Mouse (Mus musculus) c-Kit-negative CD71-positive TER-119-positive erythroid progenitor cells, embryonic 14.5 days (primary cell): ENCODE data around the gene Susd4.

ENCODE experiments used
- DNase-seq: peaks from one replicate; pipeline ENCODE4 v3.0.0-alpha.2; 2013; ENCODE audit warnings: low read depth, low spot score

Susd4 gene

DNA sequence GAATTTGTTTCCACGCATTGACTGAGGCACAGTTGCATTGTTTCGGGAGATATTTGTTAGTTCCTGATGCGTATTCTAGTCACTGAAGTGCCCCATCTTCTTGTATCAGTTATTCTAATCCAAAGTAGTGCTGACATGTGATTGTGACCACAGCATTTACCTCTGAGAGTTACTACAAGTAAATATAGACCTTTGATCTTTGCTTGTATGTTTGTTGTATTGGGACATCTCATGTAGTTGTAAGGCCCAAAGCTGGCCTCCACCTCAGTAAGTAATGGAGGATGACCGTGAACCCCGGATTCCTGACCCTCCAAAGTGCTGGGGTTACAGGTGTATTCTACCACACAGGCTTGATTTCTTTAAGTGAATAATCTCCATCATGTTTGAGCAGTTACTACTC, 152.5 kb downstream of the Susd4 start:
- DNase-seq: no peak

DNA sequence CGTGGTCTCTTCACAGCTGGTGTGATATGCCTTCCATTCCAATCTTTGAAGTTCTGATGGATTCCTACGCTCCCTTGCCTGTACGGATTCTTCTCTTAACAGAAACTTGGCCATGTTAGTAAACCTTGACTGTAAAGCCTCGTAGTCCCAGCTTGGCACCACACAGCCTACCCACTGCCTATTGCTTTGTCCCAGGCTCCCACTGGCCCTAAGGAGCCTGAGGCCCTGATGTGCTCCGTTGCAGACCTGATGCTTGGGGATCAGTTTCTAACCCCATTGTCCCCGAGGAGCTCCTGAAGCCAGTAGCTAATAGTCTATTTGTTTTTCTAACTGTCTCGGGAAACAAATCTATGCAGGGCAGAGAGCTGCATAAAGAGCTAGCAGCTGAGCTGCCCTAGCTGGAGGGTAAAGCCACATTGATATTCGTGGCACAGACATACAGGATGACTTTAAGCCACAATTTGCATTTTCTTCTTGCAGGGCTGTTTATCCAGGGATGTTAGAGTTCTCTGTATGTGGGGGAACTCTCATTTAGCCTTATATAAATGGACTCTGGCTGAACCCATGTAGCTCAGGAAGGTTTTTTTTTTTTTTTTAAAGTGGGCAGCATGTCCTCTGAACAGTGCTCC, 155.2 kb downstream of the Susd4 start:
- DNase-seq: no peak

DNA sequence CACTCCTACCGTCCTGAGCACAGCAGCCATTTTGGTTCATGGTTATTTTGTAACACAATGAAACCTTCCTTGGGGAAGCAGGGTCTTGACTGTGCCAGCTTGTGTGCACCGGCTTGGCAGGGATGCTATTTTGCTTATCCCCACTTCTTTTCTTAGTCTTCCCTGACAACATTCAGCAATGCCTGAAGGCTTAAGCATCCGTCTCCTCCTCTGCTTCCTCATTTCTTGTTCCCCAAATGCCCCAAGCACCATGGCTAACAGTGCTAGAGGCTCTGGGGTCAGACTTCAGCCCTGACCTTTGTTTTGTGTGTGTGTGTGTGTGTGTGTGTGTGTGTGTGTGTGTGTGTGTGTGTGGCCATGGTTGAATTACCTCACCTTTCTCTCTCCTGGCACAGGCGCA, 159.2 kb downstream of the Susd4 start:
- DNase-seq: no peak

DNA sequence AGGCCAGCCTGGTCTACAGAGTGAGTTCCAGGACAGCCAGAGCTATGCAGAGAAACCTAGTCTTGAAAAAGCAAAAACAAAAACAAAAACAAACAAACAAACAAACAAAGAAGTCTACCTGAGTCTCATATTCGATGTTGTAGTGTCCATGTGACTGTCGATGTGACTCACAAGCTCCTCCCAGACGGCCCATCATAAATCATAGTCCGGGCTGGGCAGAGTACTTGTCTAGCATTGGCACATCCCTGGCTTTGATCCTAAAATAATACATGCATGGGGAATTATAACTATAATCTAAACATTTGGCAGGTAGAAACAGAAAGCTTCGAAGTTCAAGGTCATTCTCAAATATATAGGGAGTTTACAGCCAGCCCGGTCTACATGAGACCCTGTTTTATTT, 162.8 kb downstream of the Susd4 start:
- no peak for DNase-seq

DNA sequence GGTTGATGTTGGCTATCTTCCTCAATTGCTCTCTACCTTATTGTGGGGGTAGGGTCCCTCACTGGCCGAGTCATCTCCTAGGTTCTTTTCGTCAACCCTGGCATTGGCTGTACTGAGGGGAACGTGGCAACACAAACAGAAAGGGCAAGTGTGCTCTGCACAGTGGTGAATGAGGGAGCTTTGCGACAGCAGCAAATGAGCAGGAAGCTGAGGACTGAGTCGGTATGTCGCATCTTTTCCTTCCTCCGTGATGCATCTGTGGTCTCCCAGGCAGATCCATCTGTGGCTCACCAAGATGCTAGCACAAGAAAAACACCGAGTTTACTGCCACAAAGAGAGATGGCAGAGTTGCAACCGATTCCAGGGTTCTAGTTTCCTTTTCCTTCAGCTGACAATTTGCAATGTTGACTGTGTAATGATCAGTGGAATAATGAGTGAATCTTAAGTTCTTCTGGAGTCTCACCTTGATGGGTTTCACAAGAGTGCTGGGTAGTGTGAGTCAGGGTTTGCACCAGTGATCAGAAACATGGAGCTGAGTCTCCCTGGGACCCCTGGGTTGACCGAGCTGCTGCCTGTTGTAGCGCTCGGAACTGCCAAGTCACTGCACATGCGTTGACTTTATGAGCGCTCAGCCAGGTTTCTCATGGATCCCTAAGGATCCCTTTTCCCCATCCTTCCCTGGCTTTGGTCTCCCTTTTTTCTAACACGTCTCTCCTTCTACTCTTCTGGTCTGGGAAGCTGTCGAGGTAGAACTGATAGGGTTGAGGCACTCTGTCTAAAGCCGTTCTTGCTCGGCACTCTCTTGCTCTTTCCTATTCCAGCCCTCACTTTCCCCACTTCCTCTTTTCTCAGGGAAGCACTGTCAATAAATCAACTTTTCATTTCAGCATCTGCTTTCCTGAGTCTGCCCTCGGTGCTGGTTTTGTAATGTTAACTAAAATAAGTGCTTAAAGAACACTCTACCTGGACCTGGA, 164.5 kb downstream of the Susd4 start:
- no peak for DNase-seq

DNA sequence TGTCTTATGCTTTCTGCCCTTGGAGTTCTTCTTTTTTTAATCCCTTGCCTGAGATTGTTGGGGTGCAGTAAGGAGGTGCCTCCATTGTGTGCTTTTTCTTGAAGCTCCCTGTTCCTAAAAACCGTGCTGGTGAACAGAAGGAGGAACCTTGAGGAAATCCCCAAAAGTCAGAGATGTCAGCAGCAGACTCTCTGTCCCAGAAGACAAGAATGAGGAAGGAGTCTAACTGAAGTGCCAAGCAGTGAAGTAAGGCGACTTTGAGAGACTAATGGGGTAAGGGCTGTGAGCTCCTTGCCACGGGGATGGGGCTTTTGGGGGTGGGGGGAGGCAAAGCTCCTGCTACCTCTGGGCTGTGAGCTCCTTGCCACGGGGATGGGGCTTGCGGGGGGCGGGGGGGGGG, 171.8 kb downstream of the Susd4 start:
- DNase-seq: no peak

DNA sequence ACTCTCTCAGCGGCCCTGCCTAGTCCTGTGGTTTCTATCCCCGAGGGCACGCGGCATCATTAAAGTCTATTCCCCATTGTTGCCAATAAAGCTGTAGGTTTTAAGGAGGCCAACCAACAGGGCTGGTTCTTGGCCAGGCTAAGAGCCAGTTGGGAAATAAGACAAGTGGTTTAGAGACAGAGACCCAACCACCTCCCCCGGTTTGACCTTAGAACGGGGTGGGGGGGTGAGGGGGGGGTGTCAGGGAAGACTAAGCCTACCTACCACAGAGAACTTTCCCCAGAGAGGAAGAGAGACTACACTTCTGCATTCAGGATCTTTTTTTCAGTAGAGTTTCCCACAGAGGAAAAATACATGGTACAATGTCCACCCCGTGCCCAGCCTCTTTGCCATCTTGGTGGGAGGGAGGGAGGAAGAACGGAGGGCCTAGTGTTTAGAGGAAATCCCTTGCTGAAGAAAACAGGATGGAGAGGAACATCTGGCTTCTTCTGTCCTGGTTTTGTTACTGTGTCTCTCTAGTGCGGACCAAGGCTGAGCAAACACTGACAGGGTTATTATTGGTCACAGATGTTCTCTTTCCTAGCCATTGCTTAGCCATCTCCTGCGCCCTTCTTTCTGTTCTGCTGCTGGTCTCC, 173.9 kb downstream of the Susd4 start:
- DNase-seq: no peak

DNA sequence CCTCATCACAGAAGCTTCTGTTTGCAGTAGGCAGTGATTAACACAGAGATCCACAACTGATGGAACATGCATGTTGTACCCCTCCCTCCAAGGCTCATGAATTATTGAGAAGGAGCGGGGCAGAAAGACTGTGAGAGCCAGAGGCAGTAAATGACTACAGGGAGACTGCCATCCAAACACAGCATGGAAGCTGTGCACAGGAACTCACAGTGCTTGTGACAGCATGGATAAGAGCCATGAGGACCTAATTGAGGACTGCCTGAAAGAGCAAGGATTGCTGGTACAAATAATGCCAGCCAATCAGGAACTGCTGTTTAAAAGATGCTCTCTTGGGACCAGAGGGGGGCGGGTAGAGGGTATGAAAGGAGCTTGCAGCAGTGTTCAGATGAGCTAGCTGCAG, 178.3 kb downstream of the Susd4 start:
- no peak for DNase-seq

DNA sequence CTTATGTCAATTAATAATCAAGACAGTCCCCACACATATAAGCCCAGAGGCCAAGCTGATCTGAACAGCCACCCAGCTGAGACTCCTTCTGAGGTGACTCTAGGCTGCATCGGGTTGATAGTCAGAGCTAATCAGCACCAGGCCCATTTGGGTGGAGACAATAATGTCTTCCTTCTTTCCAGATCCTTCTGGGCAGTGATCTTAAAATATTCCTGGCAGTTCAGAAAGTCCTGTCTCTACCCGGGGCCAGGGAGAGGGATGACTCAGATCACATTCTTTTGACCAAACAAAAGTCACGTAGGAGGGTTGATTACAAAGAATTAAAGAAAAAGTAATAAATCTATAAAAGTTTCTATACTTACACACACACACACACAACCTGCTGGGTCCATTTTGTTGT, 180.3 kb downstream of the Susd4 start:
- no peak for DNase-seq

DNA sequence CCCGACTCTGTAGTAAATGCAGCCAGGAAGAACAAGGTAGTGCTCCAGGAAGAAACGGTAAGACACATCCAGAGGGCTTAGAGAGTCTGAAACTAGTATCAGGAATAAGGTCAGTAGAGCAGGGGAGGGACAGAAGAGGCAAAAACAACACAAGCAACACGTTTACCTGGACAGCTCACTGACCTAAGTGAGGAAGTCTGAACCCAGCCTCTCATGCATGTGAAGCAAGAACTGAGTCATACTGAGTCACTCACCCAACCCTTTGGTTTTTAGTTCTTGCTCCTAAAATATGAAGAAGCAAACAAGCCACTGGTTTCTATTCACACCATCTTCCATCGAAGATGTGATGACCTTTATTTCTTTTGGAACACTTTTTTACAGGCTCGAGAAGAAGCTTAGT, 181.0 kb downstream of the Susd4 start:
- DNase-seq: no peak

DNA sequence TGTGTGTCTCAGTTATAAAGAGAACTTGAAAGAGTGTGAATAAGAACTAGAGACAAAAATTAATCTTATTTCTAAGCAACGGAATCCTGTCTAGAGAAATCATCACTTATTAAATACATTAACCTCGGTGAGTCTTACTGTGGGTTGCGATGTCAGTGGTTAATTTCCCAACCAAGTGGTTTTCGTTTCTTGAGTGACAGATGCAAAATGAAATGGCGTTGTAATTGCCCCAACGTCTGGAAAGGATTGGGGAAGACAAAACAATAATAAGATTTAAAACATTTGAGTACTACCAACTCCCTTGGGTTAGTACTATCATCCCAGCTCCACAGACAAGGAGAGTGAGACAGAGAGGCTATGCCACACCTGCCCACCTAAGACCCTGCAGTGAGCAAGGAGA, 181.9 kb downstream of the Susd4 start:
- no peak for DNase-seq
